Mouse (Mus musculus): ENCODE data around the gene Pkhd1. TPM values are rescaled to one million over a fixed set of nuclear protein-coding genes. Genes with fewer than 3 reads are reported as not detected.

Gene Pkhd1
- polyA plus RNA-seq, 1 experiment from 2014 or later, result 0.16 TPM

DNA sequence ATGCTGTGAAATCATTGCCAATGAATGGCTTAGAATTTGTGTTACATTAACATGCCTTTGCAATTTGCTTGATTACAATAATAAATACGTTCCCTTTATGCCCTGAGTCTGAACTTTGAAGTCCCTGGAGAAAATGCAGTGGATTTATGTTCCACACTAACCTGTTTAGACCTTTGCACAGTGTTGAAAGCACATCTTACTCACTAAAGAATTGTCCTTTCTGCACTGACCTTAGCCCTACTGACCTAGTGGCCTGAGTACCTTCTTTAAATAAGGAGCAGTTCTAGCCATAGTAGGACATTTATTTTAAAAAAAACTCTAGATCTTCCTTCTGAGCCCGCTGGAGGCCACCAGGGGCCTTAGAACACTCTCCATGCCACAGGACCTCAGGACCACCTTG, 467.8 kb downstream of the Pkhd1 start:
- no peak for TF ChIP-seq CTCF (IDR thresholded peaks at IDR 0.05; ENCODE audit: low read depth)
- WGBS, result 70% methylated on average over 2 of the region's 2 CpGs
- Histone ChIP-seq H3K27me3 (replicated peaks; ENCODE audit: control insufficient read depth, insufficient read depth, low read length) (no peaks in the 10 kb centered on the region), H3K36me3 (ENCODE audit: control insufficient read depth, insufficient read depth) (no peaks in the 10 kb centered on the region), H3K27ac (ENCODE audit: low read depth, low read length) (no peak overlapping the region), H3K9ac (ENCODE audit: low read depth, low read length) (no peak overlapping the region), H3K4me2 (replicated peaks; ENCODE audit: low read depth) (no peak overlapping the region), H3K4me1 (replicated peaks; ENCODE audit: control insufficient read depth, insufficient read depth, low read length) (no peaks in the 10 kb centered on the region), H3K9me3 (ENCODE audit: control insufficient read depth) (no peaks in the 10 kb centered on the region), H3K4me3 (ENCODE audit: low read depth, low read length) (no peak overlapping the region)
- no peak for ATAC-seq

DNA sequence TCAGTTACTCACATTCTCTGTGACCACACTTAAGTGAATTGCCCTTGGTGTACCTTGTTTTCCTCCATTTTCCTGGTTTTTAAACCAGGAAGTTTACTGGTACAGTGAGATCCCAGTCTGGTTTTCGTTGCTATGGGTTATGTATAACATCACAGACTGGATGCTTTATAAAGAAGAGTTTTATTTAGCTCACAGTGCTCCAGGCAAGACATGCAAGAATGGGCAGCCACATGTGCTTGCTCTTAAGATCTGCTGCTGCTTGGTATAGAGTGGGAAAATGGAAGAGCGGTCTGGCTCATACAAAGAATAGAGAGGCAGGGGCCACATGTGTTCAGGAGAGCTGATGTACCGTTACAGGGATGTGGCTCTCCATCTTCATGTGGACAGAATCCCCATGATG, 481.7 kb downstream of the Pkhd1 start:
- H3K4me1 ChIP-seq (replicated peaks; ENCODE audit: control insufficient read depth, insufficient read depth, low read length), result no peaks in the 10 kb centered on the region
- no peak overlapping the region for H3K4me2 ChIP-seq (replicated peaks; ENCODE audit: low read depth)
- no peak for TF ChIP-seq CTCF (IDR thresholded peaks at IDR 0.05; ENCODE audit: low read depth)
- H3K9me3 ChIP-seq (ENCODE audit: control insufficient read depth), result no peaks in the 10 kb centered on the region
- WGBS, result 77% methylated on average over 3 of the region's 3 CpGs
- ATAC-seq, result no peak
- H3K27me3 ChIP-seq (replicated peaks; ENCODE audit: control insufficient read depth, insufficient read depth, low read length), result no peaks in the 10 kb centered on the region
- no peak overlapping the region for H3K4me3 ChIP-seq (ENCODE audit: low read depth, low read length)
- no peaks in the 10 kb centered on the region for H3K36me3 ChIP-seq (ENCODE audit: control insufficient read depth, insufficient read depth)
- no peak overlapping the region for H3K27ac ChIP-seq (ENCODE audit: low read depth, low read length)
- H3K9ac ChIP-seq (ENCODE audit: low read depth, low read length), result no peak overlapping the region

DNA sequence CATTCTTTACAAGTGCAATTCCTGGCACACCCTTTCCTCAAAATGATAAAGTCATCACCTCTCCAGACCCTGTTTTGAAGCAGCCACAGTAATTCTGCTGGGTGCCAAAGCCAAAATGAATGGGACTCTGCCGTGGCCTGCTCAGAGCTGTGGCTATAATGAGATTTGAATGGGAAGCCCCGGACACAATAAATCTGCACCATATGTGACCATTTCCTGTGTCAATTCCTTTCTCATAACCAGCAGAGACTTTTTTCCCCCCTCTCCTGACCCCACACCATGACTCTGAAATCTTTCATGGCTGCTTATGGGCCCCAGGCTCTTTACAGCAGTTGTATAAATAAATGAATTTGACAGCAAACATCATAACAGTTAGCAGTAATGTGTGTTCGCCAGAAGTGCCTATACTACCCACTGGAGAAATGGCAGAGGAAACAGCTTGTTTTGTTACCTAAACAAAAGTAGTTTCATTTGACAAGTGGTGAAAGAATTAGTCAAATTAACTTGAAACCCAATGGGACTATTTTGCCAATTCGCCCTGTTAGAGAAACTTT, 482.7 kb downstream of the Pkhd1 start:
- Histone ChIP-seq H3K4me1 (replicated peaks; ENCODE audit: control insufficient read depth, insufficient read depth, low read length) (no peaks in the 10 kb centered on the region), H3K27me3 (replicated peaks; ENCODE audit: control insufficient read depth, insufficient read depth, low read length) (no peaks in the 10 kb centered on the region), H3K4me3 (ENCODE audit: low read depth, low read length) (no peak overlapping the region), H3K36me3 (ENCODE audit: control insufficient read depth, insufficient read depth) (no peaks in the 10 kb centered on the region), H3K9ac (ENCODE audit: low read depth, low read length) (no peak overlapping the region), H3K27ac (ENCODE audit: low read depth, low read length) (no peak overlapping the region), H3K9me3 (ENCODE audit: control insufficient read depth) (no peaks in the 10 kb centered on the region), H3K4me2 (replicated peaks; ENCODE audit: low read depth) (no peak overlapping the region)
- no peak for ATAC-seq
- WGBS, result 51% methylated on average over 4 of the region's 4 CpGs
- no peak for TF ChIP-seq CTCF (IDR thresholded peaks at IDR 0.05; ENCODE audit: low read depth)

DNA sequence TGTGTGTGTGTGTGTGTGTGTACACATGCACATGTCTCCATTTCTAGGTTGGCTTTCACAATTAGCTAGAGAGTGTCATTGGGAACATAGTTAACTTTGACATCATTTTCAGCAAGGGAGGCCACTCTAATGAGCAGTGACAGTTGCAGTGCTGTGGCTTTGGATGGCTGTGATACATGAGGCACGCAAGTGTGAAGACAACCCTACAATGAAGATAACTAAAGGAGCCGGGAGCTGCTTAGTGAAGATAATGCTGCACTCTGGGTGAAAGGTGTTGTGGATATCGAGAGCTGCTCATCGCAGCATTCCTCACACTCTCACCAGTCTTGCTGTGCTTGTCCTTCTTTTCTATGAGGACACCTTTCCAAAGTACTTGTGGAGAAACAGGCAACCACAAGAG, 484.2 kb downstream of the Pkhd1 start:
- no peak overlapping the region for H3K27ac ChIP-seq (ENCODE audit: low read depth, low read length)
- H3K27me3 ChIP-seq (replicated peaks; ENCODE audit: control insufficient read depth, insufficient read depth, low read length), result no peaks in the 10 kb centered on the region
- ATAC-seq, result no peak
- H3K9ac ChIP-seq (ENCODE audit: low read depth, low read length), result no peak overlapping the region
- WGBS, result 90% methylated on average over 4 of the region's 4 CpGs
- H3K36me3 ChIP-seq (ENCODE audit: control insufficient read depth, insufficient read depth), result no peaks in the 10 kb centered on the region
- no peak overlapping the region for H3K4me3 ChIP-seq (ENCODE audit: low read depth, low read length)
- no peaks in the 10 kb centered on the region for H3K4me1 ChIP-seq (replicated peaks; ENCODE audit: control insufficient read depth, insufficient read depth, low read length)
- no peak for TF ChIP-seq CTCF (IDR thresholded peaks at IDR 0.05; ENCODE audit: low read depth)
- H3K4me2 ChIP-seq (replicated peaks; ENCODE audit: low read depth), result no peak overlapping the region
- H3K9me3 ChIP-seq (ENCODE audit: control insufficient read depth), result no peaks in the 10 kb centered on the region

DNA sequence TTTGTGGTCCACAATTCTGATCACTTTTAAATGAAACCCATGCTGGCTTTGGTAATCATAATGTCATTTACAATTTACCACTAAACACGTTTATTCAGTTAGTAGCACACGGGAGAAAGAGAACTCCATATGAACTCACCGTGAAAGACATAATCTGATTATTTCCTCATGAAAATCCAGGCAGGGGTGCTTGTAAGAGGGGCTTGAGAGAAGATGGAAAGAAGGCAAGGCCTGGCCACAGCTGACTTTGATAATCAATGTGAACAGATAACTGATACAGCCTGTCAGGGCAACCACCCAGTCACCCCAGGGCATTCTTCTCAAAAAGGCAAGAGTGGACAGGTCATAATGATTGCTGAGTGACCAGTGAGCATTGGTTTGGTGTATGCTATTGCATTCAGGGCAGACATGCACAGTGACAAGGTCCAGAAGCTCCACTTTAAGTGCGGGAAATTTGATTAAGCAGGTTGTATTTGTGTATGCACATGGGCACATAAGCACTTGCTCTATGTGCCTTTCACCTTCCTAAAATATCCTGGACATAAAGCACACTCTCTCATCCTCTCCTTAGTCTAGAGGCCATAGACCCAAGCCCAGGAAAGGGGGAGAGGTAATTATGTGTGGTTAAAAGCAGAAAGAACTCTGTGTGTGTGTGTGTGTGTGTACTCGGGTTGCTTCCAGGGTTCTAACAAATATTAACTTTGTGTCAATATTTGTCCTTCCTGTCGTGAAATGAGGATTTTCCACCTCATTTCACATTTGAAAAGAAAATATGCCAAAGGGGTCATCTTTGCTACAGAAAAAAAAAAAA, 485.9 kb downstream of the Pkhd1 start:
- no peaks in the 10 kb centered on the region for H3K4me1 ChIP-seq (replicated peaks; ENCODE audit: control insufficient read depth, insufficient read depth, low read length)
- H3K9me3 ChIP-seq (ENCODE audit: control insufficient read depth), result no peaks in the 10 kb centered on the region
- H3K27me3 ChIP-seq (replicated peaks; ENCODE audit: control insufficient read depth, insufficient read depth, low read length), result no peaks in the 10 kb centered on the region
- no peak for ATAC-seq
- TF ChIP-seq CTCF (IDR thresholded peaks at IDR 0.05; ENCODE audit: low read depth), result no peak
- WGBS, result 42% methylated on average over 6 of the region's 6 CpGs
- no peak overlapping the region for H3K4me3 ChIP-seq (ENCODE audit: low read depth, low read length)
- H3K4me2 ChIP-seq (replicated peaks; ENCODE audit: low read depth), result no peak overlapping the region
- H3K9ac ChIP-seq (ENCODE audit: low read depth, low read length), result no peak overlapping the region
- no peaks in the 10 kb centered on the region for H3K36me3 ChIP-seq (ENCODE audit: control insufficient read depth, insufficient read depth)
- no peak overlapping the region for H3K27ac ChIP-seq (ENCODE audit: low read depth, low read length)

DNA sequence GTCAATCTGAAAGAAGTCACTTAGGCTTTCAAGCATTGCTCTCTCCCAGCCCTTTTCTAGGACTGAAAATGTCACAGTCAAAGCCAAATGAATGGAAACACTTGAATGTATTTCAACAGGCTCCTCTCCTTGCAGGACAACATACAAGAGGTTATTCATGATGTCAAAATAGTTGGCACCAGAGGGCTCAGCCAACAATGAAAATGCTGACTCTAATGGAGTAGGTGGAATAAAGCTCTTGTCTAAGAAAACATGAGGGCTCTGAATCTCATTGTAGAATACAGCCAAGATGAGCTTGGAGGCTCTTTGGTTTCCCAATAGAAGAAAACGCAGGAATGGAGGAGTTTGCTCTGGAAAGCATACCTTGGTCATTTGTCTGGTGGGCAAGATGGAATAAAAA, 500.5 kb downstream of the Pkhd1 start:
- H3K36me3 ChIP-seq (ENCODE audit: control insufficient read depth, insufficient read depth), result no peaks in the 10 kb centered on the region
- no peak for ATAC-seq
- TF ChIP-seq CTCF (IDR thresholded peaks at IDR 0.05; ENCODE audit: low read depth), result no peak
- H3K4me3 ChIP-seq (ENCODE audit: low read depth, low read length), result no peak overlapping the region
- no peaks in the 10 kb centered on the region for H3K9me3 ChIP-seq (ENCODE audit: control insufficient read depth)
- no peak overlapping the region for H3K27ac ChIP-seq (ENCODE audit: low read depth, low read length)
- H3K4me2 ChIP-seq (replicated peaks; ENCODE audit: low read depth), result no peak overlapping the region
- no peaks in the 10 kb centered on the region for H3K4me1 ChIP-seq (replicated peaks; ENCODE audit: control insufficient read depth, insufficient read depth, low read length)
- WGBS, result 77% methylated on average over 1 of the region's 1 CpGs
- no peak overlapping the region for H3K9ac ChIP-seq (ENCODE audit: low read depth, low read length)
- no peaks in the 10 kb centered on the region for H3K27me3 ChIP-seq (replicated peaks; ENCODE audit: control insufficient read depth, insufficient read depth, low read length)
